Mouse (Mus musculus) lung, embryonic 16.5 days (tissue): ENCODE data around the gene Cst6. TPM values are rescaled to one million over a fixed set of nuclear protein-coding genes. Genes with fewer than 3 reads are reported as not detected.
A peak's percentile ranks its signal among the peaks of the same experiment; 100 is the strongest.

Source experiments
- ATAC-seq: fragments of 200-750 bp; cut with Nextera tagmentation; 2 replicates; pipeline ENCODE4 v1.8.0; 2017; ENCODE audit warnings: low read depth, mild to moderate bottlenecking, moderate library complexity
- H3K27ac ChIP-seq: fragments of 300-500 bp; sonication (generic); 2 replicates; pipeline ENCODE4 v1.5.1; 2014; ENCODE audit warnings: mild to moderate bottlenecking, control low read depth, low read length
- H3K27me3 ChIP-seq: fragments of 300-500 bp; sonication (generic); 2 replicates; pipeline ENCODE4 v1.6.1; 2014; ENCODE audit warnings: low read depth, low read length, mixed read lengths; ENCODE audit not compliant: control insufficient read depth, insufficient read depth
- H3K36me3 ChIP-seq: fragments of 300-500 bp; sonication (generic); 2 replicates; pipeline ENCODE4 v1.6.1; 2014; ENCODE audit warnings: low read length; ENCODE audit not compliant: control insufficient read depth, insufficient read depth
- H3K4me1 ChIP-seq: fragments of 300-500 bp; sonication (generic); replicated peaks from 2 replicates; pipeline ENCODE4 v1.6.1; 2014; ENCODE audit warnings: low read length, mixed read lengths; ENCODE audit not compliant: control insufficient read depth, insufficient read depth
- H3K4me2 ChIP-seq: fragments of 300-500 bp; sonication (generic); 2 replicates; pipeline ENCODE4 v1.6.1; 2014; ENCODE audit warnings: low read depth, low read length, control low read depth
- H3K4me3 ChIP-seq: fragments of 300-500 bp; sonication (generic); 2 replicates; pipeline ENCODE4 v1.5.1; 2014; ENCODE audit warnings: mild to moderate bottlenecking, low read length, control low read depth
- H3K9ac ChIP-seq: fragments of 300-500 bp; sonication (generic); 2 replicates; pipeline ENCODE4 v1.6.1; 2014; ENCODE audit warnings: low read length, control low read depth
- H3K9me3 ChIP-seq: fragments of 300-500 bp; sonication (generic); 2 replicates; pipeline ENCODE4 v1.6.1; 2016; ENCODE audit warnings: low read length; ENCODE audit not compliant: control insufficient read depth
- WGBS: fragments of 180-500 bp; shearing (Covaris S2); extraction: QIAGEN DNeasy Blood & Tissue Kit; methylation state at CpG from one replicate; pipeline ENCODE4 v1.1.7; 2014; 5-methylcytosine and 5-hydroxymethylcytosine counted together
- polyA plus RNA-seq: library from polyadenylated mRNA; unstranded; fragments of >200 nt; fragmentation: Nextera tagmentation; extraction: Ambion mirVana; gene quantifications from 2 replicates; pipeline ENCODE4 v1.2.1, GENCODE M21; 2015

The Cst6 gene
- polyA plus RNA-seq, 1 experiment from 2014 or later: 0.67 TPM

DNA sequence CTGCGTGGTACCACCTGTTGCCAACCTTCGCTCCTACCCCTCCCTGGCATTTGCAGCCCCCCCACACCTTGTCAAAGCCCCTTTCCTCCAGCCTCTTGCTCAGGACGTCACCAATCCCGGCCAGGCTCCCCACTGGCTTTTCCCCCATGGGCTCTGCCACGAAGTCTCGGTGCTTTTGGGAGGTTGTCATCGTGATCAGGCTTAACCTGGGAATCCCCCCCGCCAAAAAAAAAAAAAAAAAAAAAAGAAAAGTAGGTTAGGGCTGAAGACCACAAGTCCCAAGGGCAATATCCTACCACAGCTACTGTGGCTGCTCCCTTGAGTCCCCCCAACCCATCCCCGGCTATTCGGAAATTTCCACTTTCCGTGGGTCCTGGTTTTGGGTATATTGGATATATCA is 16.4 kb upstream of the Cst6 start:
- H3K4me3 ChIP-seq: peak overlapping the region; percentile 92
- peak overlapping the region; percentile 87 for H3K4me2 ChIP-seq
- H3K27me3 ChIP-seq: no peaks in the 10 kb centered on the region
- WGBS: 14% methylated on average over 11 of the region's 11 CpGs
- H3K9ac ChIP-seq: peak overlapping the region; percentile 92
- H3K27ac ChIP-seq: no peak overlapping the region
- peaks cover 14% of the 10 kb centered on the region for H3K4me1 ChIP-seq
- no peaks in the 10 kb centered on the region for H3K9me3 ChIP-seq
- no peak for ATAC-seq
- H3K36me3 ChIP-seq: peaks cover 32% of the 10 kb centered on the region

DNA sequence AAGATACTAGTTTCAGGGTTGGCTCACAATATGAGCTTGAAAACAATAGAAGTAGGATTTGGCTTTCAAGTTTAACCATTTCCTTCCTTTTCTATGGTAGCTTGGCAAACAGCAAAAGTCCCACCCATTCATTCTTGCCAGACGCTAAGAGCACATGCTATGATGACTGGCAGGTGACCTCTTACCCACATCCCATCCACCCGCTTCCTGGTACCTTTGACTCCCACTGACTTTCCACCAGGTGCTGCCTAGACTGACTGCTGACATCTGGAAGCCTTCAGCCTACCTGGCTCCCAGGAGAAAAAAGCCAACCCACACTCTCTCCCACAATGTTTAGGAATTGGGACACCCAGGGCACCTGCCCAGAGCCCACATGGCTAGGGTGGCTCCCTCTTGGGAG is 14.8 kb upstream of the Cst6 start:
- no peak overlapping the region for H3K4me2 ChIP-seq
- 85% methylated on average over 2 of the region's 2 CpGs for WGBS
- no peak overlapping the region for H3K4me3 ChIP-seq
- H3K9ac ChIP-seq: no peak overlapping the region
- no peak for ATAC-seq
- no peak overlapping the region for H3K27ac ChIP-seq
- no peaks in the 10 kb centered on the region for H3K27me3 ChIP-seq
- H3K9me3 ChIP-seq: no peaks in the 10 kb centered on the region
- peaks cover 19% of the 10 kb centered on the region for H3K36me3 ChIP-seq
- H3K4me1 ChIP-seq: peaks cover 14% of the 10 kb centered on the region

DNA sequence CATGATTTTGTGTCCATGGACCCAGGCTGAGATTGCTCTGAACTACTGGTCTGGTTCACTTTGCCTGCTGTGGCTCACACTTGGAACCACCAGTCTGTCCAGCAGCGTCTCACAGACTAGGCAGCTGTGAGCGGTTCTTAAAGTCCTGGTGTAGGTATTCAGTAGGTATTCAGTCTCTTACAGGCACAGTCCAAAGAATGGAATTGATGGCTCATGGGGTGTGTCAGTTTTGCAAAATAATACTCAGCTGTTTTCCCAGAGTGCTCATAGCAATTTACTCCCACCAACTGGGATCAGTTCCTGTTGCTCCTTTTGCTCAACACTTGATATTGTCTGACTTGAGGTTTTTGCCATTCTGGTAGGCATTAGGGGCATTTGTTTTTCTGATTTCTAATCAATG is 12.8 kb upstream of the Cst6 start:
- ATAC-seq: no peak
- H3K27ac ChIP-seq: no peak overlapping the region
- no peaks in the 10 kb centered on the region for H3K9me3 ChIP-seq
- no peaks in the 10 kb centered on the region for H3K27me3 ChIP-seq
- WGBS: 87% methylated on average over 2 of the region's 2 CpGs
- no peak overlapping the region for H3K4me3 ChIP-seq
- peaks cover 13% of the 10 kb centered on the region for H3K36me3 ChIP-seq
- no peak overlapping the region for H3K4me2 ChIP-seq
- H3K4me1 ChIP-seq: peaks cover 6% of the 10 kb centered on the region
- no peak overlapping the region for H3K9ac ChIP-seq

DNA sequence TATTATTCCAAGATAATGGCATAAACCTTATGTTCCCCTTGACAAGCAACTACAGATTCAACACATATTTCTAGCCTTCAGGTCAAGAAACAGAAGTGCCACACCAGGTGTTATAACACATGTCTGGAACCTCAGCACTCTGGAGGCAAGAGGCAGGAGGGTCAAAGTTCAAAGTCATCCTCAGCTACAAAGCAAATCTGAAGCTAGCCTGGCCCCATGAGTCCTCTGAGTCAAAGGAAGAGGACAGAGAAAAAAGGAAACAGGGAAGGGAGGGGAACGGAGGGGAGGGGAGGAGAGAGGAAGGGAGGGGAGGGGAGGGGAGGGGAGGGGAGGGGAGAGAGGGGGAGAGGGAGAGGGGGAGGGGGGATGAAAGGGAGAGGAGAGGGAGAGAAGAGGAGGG is 6.7 kb upstream of the Cst6 start:
- Histone ChIP-seq H3K4me2 (no peak overlapping the region), H3K9ac (no peak overlapping the region), H3K4me3 (no peak overlapping the region), H3K4me1 (no peaks in the 10 kb centered on the region), H3K27me3 (no peaks in the 10 kb centered on the region), H3K36me3 (no peaks in the 10 kb centered on the region), H3K27ac (no peak overlapping the region), H3K9me3 (no peaks in the 10 kb centered on the region)
- WGBS: no CpG with 5 or more reads among the region's 1 CpGs
- ATAC-seq: no peak

DNA sequence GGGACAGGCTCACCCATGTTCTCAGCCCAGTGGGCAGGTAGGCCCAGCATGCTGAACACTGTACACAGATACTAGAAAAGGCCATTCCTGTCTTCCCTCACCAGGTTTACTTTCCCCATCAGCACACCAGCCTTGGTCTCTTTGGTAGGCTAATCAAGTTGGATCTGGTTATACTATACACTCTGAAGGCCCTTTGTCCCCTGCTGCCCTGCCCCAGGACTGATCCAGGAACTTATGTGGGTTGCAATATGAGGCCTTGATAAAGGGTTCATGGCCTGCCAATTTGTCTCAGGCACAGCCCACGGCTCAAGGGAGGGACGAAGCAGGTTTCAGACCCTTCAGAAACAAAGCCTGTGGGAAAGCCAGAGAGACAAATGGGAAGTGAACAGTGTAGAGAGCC is 4.2 kb upstream of the Cst6 start:
- H3K36me3 ChIP-seq: no peaks in the 10 kb centered on the region
- no peak overlapping the region for H3K27ac ChIP-seq
- no peak overlapping the region for H3K4me3 ChIP-seq
- 71% methylated on average over 2 of the region's 2 CpGs for WGBS
- H3K9me3 ChIP-seq: no peaks in the 10 kb centered on the region
- no peaks in the 10 kb centered on the region; the same call in 1 of the 2 replicates for H3K4me1 ChIP-seq
- no peak for ATAC-seq
- no peaks in the 10 kb centered on the region for H3K27me3 ChIP-seq
- no peak overlapping the region for H3K9ac ChIP-seq
- H3K4me2 ChIP-seq: no peak overlapping the region

DNA sequence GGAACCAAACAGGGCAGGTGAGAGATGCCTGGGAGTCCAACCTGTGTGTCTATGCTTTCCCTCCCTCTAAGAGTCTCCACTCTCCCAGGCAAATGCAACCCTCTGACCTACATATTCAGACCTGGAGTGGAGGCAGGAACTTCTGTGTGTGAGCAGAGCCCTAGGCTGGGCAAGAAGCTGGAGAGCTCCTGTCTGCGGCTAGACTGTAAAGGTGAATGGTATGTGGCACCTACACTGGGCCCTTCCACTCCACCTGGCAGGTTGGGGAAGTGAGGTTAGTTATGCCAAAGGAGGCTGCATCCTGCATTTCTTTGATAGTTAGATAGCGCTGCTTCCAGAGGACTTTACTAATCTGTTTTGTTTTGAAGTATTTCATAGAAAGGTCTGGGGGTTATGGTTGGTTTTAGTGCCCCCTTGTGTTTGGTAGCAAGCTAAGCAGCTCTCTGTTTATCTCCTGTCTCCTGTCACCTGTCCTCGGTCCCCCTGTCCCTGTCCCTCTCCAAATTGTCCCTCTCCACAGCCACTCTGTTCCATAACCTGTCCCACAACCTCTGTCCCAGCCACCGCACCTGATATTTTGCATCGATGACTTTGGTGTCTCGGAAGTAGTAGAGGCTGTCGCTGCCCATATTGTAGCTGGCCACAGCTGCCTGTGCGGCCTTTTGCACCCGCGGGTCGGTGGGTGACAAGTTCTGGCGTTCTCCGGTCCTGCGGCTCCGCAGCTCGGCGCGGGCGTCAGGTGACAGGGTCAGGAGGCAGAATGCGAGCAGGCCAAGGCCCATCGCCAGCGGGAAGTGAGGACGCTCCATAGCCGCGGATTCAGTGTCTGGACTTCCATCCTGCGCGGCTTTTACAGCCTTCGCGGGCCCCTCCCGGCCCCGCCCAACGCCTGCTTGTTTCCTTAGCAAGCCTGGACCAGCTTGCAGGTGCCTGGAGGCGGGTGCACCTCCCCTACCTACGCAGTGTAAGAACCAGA is 560 bp downstream of the Cst6 start:
- H3K4me1 ChIP-seq: no peaks in the 10 kb centered on the region; the same call in 1 of the 2 replicates
- H3K9me3 ChIP-seq: no peaks in the 10 kb centered on the region
- ATAC-seq: peak; percentile 38; the same call in 1 of the 2 replicates
- H3K36me3 ChIP-seq: no peaks in the 10 kb centered on the region
- peak overlapping the region; percentile 59 for H3K9ac ChIP-seq
- no peak overlapping the region for H3K27ac ChIP-seq
- H3K4me3 ChIP-seq: peak overlapping the region; percentile 36
- WGBS: 5% methylated on average over 34 of the region's 34 CpGs
- H3K4me2 ChIP-seq: peak overlapping the region; percentile 77
- H3K27me3 ChIP-seq: no peaks in the 10 kb centered on the region

DNA sequence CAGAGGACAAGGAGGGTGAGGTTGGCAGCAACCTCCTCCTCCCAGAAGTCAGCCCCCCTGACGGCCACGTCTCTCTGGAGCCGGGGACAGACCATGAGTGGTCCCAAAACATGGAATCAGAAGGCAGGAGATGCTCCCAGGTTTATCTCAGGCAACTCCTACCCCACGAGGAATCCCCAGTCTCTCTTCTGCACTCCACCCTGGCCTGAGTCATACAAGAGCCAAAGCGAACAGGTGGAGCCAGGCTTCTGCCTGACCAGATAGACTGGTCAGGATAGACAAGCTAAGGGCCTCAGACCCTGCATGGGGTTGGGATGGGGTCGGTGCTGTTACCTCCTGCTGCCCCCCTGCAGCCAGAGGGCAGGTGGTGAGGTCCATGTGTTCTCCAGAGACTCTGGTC is 1.3 kb downstream of the Cst6 start:
- no peak for ATAC-seq
- Histone ChIP-seq H3K4me1 (no peaks in the 10 kb centered on the region; the same call in 1 of the 2 replicates), H3K9ac (no peak overlapping the region), H3K9me3 (no peaks in the 10 kb centered on the region), H3K27me3 (no peaks in the 10 kb centered on the region), H3K4me2 (no peak overlapping the region), H3K27ac (no peak overlapping the region), H3K4me3 (no peak overlapping the region), H3K36me3 (no peaks in the 10 kb centered on the region)
- 71% methylated on average over 6 of the region's 6 CpGs for WGBS

DNA sequence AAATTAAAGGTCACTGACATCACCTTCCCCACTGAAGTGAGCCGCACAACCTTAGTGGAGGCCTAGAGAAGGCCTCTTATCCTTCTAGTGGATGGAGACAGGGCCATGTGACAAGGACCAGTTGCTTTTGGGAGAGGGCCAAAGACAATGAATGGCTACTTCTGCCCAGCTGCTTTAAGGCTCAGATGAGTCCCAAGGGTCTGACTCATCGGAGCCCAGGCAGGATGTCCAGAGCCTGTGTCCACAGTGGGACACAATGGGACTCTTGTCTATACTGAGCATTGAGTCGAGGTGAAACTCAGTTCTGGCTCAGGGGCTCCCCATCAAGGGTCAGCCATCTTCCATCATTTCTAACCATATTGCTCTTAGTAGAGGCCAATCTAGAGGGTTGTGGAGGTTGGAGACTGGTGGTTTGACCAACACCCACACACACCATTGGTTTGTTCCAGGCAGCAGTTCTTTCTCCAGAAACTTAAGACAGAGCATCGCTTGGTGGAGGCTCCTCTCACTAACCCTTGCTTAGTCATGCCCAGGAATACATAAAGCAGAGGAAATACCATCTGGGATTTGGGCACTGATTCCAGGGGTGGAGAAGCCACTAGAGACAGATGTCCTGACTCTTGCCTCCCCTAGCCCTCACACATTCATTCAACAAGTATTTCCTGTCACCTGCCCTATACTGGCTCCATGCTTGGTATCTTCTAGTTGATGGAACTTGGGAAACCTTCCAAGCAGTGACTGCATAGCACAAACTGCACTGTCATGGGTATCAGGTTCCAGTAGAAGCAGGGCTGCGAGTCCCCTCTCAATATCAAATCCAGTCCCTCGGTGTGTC is 3.9 kb downstream of the Cst6 start:
- no peak overlapping the region for H3K4me3 ChIP-seq
- H3K4me1 ChIP-seq: no peaks in the 10 kb centered on the region; the same call in 1 of the 2 replicates
- H3K4me2 ChIP-seq: no peak overlapping the region
- H3K9ac ChIP-seq: no peak overlapping the region
- H3K36me3 ChIP-seq: no peaks in the 10 kb centered on the region
- ATAC-seq: no peak; the same call in 1 of the 2 replicates
- H3K27me3 ChIP-seq: no peaks in the 10 kb centered on the region
- WGBS: 68% methylated on average over 6 of the region's 6 CpGs
- H3K9me3 ChIP-seq: no peaks in the 10 kb centered on the region
- H3K27ac ChIP-seq: no peak overlapping the region

DNA sequence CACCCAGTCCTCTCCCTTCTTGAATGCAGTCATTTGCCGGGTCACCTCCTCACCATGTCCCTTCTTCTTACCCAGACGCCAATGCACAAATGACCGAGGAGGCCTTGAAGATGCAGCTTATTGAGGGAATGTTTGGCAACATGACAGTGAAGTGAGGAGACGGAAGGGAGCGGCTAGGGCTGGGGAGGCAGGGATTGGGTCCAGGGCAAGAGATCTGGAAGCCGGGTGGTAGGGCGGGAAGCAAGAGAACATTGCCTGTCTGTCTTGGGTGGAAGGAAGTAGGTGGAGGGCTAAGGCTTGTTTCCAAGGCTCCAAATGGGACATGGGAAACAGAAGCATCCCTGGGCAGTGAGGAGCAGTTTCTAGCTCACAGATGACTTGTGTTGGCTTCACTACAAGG is 8.0 kb downstream of the Cst6 start:
- H3K27ac ChIP-seq: no peak overlapping the region
- WGBS: 89% methylated on average over 7 of the region's 7 CpGs

More for the DNA sequence above, 8.0 kb downstream of the Cst6 start:
- H3K4me1 ChIP-seq: no peaks in the 10 kb centered on the region
- no peak for ATAC-seq
- H3K9me3 ChIP-seq: no peaks in the 10 kb centered on the region
- H3K4me2 ChIP-seq: no peak overlapping the region
- H3K4me3 ChIP-seq: no peak overlapping the region
- no peaks in the 10 kb centered on the region for H3K36me3 ChIP-seq
- H3K9ac ChIP-seq: no peak overlapping the region
- H3K27me3 ChIP-seq: no peaks in the 10 kb centered on the region
